9 mouse cellular contexts compared by ENCODE assay signal in the genomic region with DNA sequence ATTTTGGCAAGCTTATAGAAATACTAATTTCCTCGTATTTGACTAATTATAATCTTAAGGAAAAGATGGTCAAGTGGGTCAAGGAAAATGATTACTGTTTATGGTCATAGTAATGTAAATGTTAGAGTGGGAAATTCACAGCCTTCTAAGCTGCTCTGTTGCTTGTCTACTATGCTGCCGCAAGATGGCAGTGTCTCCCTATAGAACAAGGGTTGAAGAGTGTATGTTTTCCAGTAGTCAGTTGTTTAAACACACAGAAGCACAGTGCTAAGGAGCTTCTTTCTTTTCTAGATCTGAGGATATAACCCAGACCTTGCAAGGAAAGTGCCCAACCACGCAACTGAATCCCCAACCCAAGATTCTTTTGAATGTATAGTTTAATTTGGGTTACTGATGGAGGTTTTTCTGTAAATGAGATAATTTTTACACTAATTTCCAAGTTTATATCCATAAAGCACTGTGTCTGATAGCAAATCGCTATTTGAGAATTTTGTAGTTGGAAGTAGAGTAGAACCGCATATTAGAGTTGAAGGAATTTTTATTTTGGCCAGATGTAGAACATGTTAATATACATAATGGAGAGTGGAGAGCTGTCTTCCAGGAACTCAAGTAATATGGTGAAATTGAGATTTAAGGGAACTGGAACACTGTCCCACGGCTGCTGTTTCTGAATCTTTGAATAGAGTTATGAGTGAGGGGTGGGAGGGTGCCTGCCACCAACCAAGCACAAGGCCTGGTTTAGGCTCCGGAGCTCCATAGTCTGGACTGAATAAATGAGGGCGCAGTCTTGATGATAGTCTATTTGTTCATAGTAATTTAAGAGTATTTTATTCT. TPM values are rescaled to one million over a fixed set of nuclear protein-coding genes. Genes with fewer than 3 reads are reported as not detected.
DNase-seq lines count a peak whose midpoint lies in the region; ATAC-seq and TF ChIP-seq lines count a peak whose summit lies in the region.
"Had no signal": no experiment of that assay in that cellular context is flagged by ENCODE, and none has a peak within 500 bp of the region (broad histone marks: within the 10 kb centered on the region; RNA-seq: fewer than 3 reads in every experiment).

No protein-coding gene starts in this region.

- H3K4me1 ChIP-seq in kidney, adult 2 months (ENCODE audit: control insufficient read depth, insufficient read depth, low read length): no peaks in the 10 kb centered on the region
- 0 out of 2 replicates have a peak, but pooled peaks cover 3% of the 10 kb centered on the region for H3K4me1 ChIP-seq in limb, embryonic 13.5 days
- no peaks in the 10 kb centered on the region for H3K4me1 ChIP-seq in neural tube, embryonic 11.5 days (ENCODE audit: control insufficient read depth, insufficient read depth, low read length)
- H3K4me1 ChIP-seq: heart, embryonic 13.5 days had no signal

- TF ChIP-seq POLR2A in kidney, adult 2 months (IDR thresholded peaks at IDR 0.05; ENCODE audit: low read depth, low read length): no peak

- H3K9ac ChIP-seq in limb, embryonic 13.5 days: no peak overlapping the region
- H3K9ac ChIP-seq in neural tube, embryonic 11.5 days (ENCODE audit: low read length): no peak overlapping the region
- H3K9ac ChIP-seq: heart, embryonic 13.5 days had no signal

- no peaks in the 10 kb centered on the region for H3K27me3 ChIP-seq in kidney, adult 2 months (replicated peaks; ENCODE audit: control insufficient read depth, insufficient read depth, low read length)
- H3K27me3 ChIP-seq in limb, embryonic 13.5 days: no peaks in the 10 kb centered on the region
- H3K27me3 ChIP-seq in neural tube, embryonic 11.5 days (ENCODE audit: control insufficient read depth, insufficient read depth, low read length): no peaks in the 10 kb centered on the region
- H3K27me3 ChIP-seq: heart, embryonic 13.5 days had no signal

- WGBS in kidney, adult 2 months: 53% methylated on average over 8 of the region's 8 CpGs
- 45% methylated on average over 8 of the region's 8 CpGs for WGBS in limb, embryonic 13.5 days
- WGBS in neural tube, embryonic 11.5 days: 57% methylated on average over 8 of the region's 8 CpGs

- H3K36me3 ChIP-seq in kidney, adult 2 months (ENCODE audit: control insufficient read depth, insufficient read depth, low read length): no peaks in the 10 kb centered on the region
- H3K36me3 ChIP-seq in limb, embryonic 13.5 days: no peaks in the 10 kb centered on the region
- no peaks in the 10 kb centered on the region for H3K36me3 ChIP-seq in neural tube, embryonic 11.5 days (ENCODE audit: control insufficient read depth, insufficient read depth, low read length)
- H3K36me3 ChIP-seq: heart, embryonic 13.5 days had no signal

- H3K4me2 ChIP-seq in limb, embryonic 13.5 days (replicated peaks): no peak overlapping the region
- no peak overlapping the region for H3K4me2 ChIP-seq in neural tube, embryonic 11.5 days (ENCODE audit: low read depth)
- H3K4me2 ChIP-seq: heart, embryonic 13.5 days had no signal

- H3K4me3 ChIP-seq in kidney, adult 2 months (ENCODE audit: insufficient read depth, low read depth, low read length): no peak overlapping the region
- H3K4me3 ChIP-seq in limb, embryonic 13.5 days: no peak overlapping the region
- H3K4me3 ChIP-seq in neural tube, embryonic 11.5 days (ENCODE audit: low read depth, low read length): no peak overlapping the region
- H3K4me3 ChIP-seq: heart, embryonic 13.5 days had no signal

- TF ChIP-seq CTCF in kidney, adult 2 months (conservative IDR thresholded peaks at IDR 0.05; ENCODE audit: insufficient read depth, insufficient read length, low read depth, low read length): peak; percentile 35; the same call in 1 of the 2 replicates

- H3K9me3 ChIP-seq in limb, embryonic 13.5 days: no peaks in the 10 kb centered on the region
- no peaks in the 10 kb centered on the region for H3K9me3 ChIP-seq in neural tube, embryonic 11.5 days (ENCODE audit: control insufficient read depth, low read length)
- H3K9me3 ChIP-seq: heart, embryonic 13.5 days had no signal

- peak; percentile 89 for ATAC-seq in limb, embryonic 13.5 days (ENCODE audit: low FRiP score, low read depth)
- peak; percentile 90; the same call in 1 of the 2 replicates for ATAC-seq in neural tube, embryonic 11.5 days (ENCODE audit: insufficient read depth, low FRiP score, low TSS enrichment)

- no peak overlapping the region for H3K27ac ChIP-seq in kidney, adult 2 months (ENCODE audit: insufficient read depth, low read depth, low read length)
- no peak overlapping the region for H3K27ac ChIP-seq in limb, embryonic 13.5 days
- no peak overlapping the region for H3K27ac ChIP-seq in neural tube, embryonic 11.5 days (ENCODE audit: low read depth, low read length)
- H3K27ac ChIP-seq: heart, embryonic 13.5 days had no signal

- DNase-seq in A20 (ENCODE audit: low read depth, low spot score): peak; percentile 71
- DNase-seq in R1 (ENCODE audit: low read depth, low spot score): peak; percentile 82
- peak; percentile 86 for DNase-seq in cerebellum, postnatal 14 days
- peak; percentile 43 to 55 for DNase-seq in frontal cortex, postnatal 25 days (ENCODE audit: low spot score in 2 of 2)
- peak; percentile 72 for DNase-seq in kidney, adult 2 months
- DNase-seq in neural tube, embryonic 11.5 days (ENCODE audit: low spot score): peak; percentile 69
- DNase-seq in thymus, postnatal 14 days: peak; percentile 68

RNA-seq across cellular contexts. Expression of gene Hdac2, which starts 40.1 kb away (rescaled TPM):
- 7.3 and 11.4 TPM in 2 replicates for polyA plus RNA-seq in kidney, adult 2 months (2012; rRNA removed)
- 309 and 317 TPM in 2 replicates for polyA plus RNA-seq in limb, embryonic 13.5 days (2015; fragmentation: Nextera tagmentation; extraction: Ambion mirVana)
- polyA plus RNA-seq in neural tube, embryonic 11.5 days (2014; fragmentation: Nextera tagmentation; extraction: Ambion mirVana): 448 TPM in 2 replicates

Comparison
In these comparisons a context has a peak if more than half of its experiments do, and no peak if none do; other contexts are left out.
1. RNA of gene Hdac2, which starts 40.1 kb away (polyA plus RNA-seq): 448 TPM in neural tube, embryonic 11.5 days and 309 to 317 TPM in limb, embryonic 13.5 days; 7.3 to 11.4 TPM in kidney, adult 2 months; every median in the first group is over 10 times any median in the second.
2. Peak in every context shown above with its lines, with median percentiles within 50 percentile points of each other: DNase-seq.